Mouse (Mus musculus) lung, postnatal 0 days (tissue): ENCODE measurements around the gene Tcp10b. TPM values are rescaled to one million over a fixed set of nuclear protein-coding genes. Genes with fewer than 3 reads are reported as not detected.
"Not testable (repeated sequence)": the region's sequence is repeated elsewhere in the genome, so short reads cannot be mapped to it uniquely, and the experiment has no call there.

Source experiments
- ATAC-seq: fragments of 200-750 bp; cut with Nextera tagmentation; 2 replicates; pipeline ENCODE4 v1.8.0; 2017; ENCODE audit warnings: moderate library complexity
- DNase-seq: peaks from one replicate; pipeline ENCODE4 v3.0.0-alpha.2; 2016; ENCODE audit warnings: low spot score
- H3K27ac ChIP-seq: fragments of 300-500 bp; sonication (generic); 2 replicates; pipeline ENCODE4 v1.5.1; 2014; ENCODE audit warnings: antibody characterized with exemption, mild to moderate bottlenecking, low read length, mixed read lengths
- H3K27me3 ChIP-seq: fragments of 300-500 bp; sonication (generic); replicated peaks from 2 replicates; pipeline ENCODE4 v1.6.1; 2014; ENCODE audit warnings: low read length, mixed read lengths; ENCODE audit not compliant: insufficient read depth
- H3K36me3 ChIP-seq: fragments of 300-500 bp; sonication (generic); 2 replicates; pipeline ENCODE4 v1.6.1; 2014; ENCODE audit warnings: low read length, mixed read lengths; ENCODE audit not compliant: insufficient read depth
- H3K4me1 ChIP-seq: fragments of 300-500 bp; sonication (generic); 2 replicates; pipeline ENCODE4 v1.6.1; 2014; ENCODE audit warnings: antibody characterized with exemption, low read depth, low read length, mixed read lengths; ENCODE audit not compliant: insufficient read depth
- H3K4me2 ChIP-seq: fragments of 300-500 bp; sonication (generic); replicated peaks from 2 replicates; pipeline ENCODE4 v1.6.1; 2014; ENCODE audit warnings: low read depth, mild to moderate bottlenecking, low read length, moderate library complexity, mixed read lengths
- H3K4me3 ChIP-seq: fragments of 300-500 bp; sonication (generic); 2 replicates; pipeline ENCODE4 v1.5.1; 2014; ENCODE audit warnings: low read depth, low read length
- H3K9ac ChIP-seq: fragments of 300-500 bp; sonication (generic); replicated peaks from 2 replicates; pipeline ENCODE4 v1.6.1; 2014; ENCODE audit warnings: low read depth, mild to moderate bottlenecking
- H3K9me3 ChIP-seq: fragments of 300-500 bp; sonication (generic); 2 replicates; pipeline ENCODE4 v1.6.1; 2016; ENCODE audit warnings: low read length, mixed read lengths
- WGBS: fragments of 180-500 bp; shearing (Covaris S2); extraction: QIAGEN DNeasy Blood & Tissue Kit; methylation state at CpG from one replicate; pipeline ENCODE4 v1.1.7; 2014; 5-methylcytosine and 5-hydroxymethylcytosine counted together
- polyA plus RNA-seq: library from polyadenylated mRNA; unstranded; fragments of >200 nt; fragmentation: Nextera tagmentation; extraction: Ambion mirVana; gene quantifications from 2 replicates; pipeline ENCODE4 v1.2.1, GENCODE M21; 2015

The Tcp10b gene
- polyA plus RNA-seq, 1 experiment from 2014 or later = 0.18 TPM

DNA sequence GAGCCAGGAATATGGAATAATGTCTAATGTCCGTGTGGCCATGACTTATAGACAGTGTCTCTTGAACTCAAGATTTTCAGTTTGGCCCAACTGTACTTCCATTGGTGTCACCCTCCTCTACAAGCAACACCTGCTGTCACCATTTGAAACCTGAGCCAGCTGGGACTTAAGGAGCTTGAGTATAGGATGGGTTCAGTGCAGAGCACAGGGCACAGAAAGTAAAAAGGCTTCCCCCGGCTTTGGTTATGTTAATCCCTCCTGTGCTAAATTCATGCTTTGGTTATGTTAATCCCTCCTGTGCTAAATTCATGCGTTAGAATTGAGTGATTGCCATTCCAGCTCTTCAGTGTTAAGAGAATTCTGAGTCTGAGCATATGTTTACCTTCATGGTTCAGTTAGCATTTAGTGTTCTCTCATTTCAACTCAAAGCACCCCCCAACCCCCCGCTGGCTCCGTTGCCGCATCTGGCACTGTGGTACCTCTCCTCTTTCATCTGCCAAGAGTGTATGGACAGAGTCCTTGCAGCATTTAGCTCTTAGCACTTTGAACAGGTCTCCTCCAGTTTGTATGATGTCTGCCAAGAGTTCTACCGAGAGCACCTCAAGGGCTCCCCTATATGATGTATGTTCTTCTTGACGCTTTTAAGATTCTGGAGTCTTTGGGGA lies 31.3 kb downstream of the Tcp10b start:
- 71% methylated on average over 5 of the region's 8 CpGs for WGBS
- H3K27me3 ChIP-seq, DNase-seq, H3K4me2 ChIP-seq, H3K36me3 ChIP-seq, H3K9ac ChIP-seq, H3K27ac ChIP-seq, H3K9me3 ChIP-seq, H3K4me1 ChIP-seq, ATAC-seq, H3K4me3 ChIP-seq: not testable (repeated sequence)

DNA sequence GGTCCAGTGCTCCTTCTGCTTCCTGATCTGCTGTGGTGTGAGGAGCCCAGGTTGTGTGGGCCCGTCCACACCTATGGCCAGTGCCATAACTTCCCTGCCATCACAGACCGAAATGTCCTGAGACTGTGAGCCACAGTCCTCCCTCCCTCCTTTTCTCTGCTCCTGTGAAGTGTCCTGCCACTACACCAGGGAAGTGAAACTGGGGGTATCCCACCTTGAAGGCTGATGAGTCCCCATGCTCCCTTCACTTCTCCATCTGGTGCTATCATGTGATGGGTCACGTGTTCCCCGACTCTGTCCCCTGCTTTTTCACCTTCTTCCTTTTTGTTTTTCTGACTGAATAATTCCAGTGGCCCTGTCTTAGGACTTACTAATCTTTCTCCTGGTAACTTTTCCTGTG lies 32.1 kb downstream of the Tcp10b start:
- H3K4me1 ChIP-seq, H3K9me3 ChIP-seq, H3K9ac ChIP-seq, ATAC-seq, DNase-seq, H3K36me3 ChIP-seq, H3K27me3 ChIP-seq, H3K4me3 ChIP-seq, H3K4me2 ChIP-seq, H3K27ac ChIP-seq: not testable (repeated sequence)
- 67% methylated on average over 2 of the region's 4 CpGs for WGBS

DNA sequence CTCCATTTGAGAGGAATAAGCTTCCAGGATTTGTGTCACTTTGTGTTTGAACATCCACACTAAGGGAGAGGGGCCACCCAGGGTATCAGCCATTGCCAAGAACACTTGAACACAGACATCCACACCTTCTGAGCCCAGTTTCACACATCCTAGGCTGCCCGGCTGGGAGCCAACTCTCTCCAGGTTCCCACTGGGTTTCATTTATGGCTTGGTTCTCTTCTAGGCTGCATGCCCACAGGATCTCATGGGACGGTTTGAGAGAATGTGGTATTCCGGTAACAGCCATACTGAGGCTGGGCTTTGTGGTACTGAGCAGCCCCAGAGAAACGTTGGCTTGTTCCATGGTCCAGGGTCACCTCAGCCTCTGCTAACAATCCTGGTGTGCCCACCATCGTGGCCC lies 45.7 kb downstream of the Tcp10b start:
- H3K27me3 ChIP-seq, H3K4me1 ChIP-seq, H3K4me3 ChIP-seq, ATAC-seq, H3K4me2 ChIP-seq, H3K27ac ChIP-seq, H3K36me3 ChIP-seq, DNase-seq, H3K9me3 ChIP-seq, H3K9ac ChIP-seq: not testable (repeated sequence)
- 83% methylated on average over 4 of the region's 5 CpGs for WGBS

DNA sequence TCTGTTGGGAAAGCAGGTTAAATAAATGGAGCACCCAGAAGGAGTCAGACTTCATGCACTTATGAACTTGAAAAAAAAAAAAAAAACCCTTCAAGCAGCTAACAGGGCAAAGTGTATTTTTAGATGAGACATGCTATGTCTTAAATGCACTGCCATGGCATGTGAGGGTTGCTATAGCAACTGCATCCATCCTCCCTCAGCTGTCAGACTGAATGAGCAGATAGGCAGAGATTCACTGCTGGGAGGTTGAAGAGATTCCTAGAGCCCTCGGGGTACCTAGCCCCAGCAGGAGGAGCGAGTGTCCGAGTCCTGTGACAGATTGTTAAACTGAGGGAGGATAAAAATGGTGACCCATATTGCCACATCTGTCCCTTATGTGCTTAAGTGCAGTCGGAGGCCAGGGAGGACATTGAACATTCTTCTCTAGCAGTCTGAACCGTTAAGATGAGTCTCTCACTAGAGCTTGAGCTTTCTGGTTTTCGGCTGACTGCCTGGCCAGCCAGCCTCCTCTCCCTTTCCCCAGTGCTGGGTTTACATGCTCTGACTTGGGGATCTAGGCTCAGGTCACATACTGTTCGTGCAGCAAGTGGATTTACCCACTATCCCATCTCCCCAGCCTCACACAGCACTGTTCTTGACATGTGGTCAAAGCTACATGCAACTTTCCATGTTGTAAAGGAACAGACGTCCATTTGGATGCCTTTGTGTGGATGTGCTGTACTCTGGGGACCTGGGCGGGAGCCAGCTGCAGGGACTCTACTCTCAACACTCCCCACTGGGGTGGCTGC lies 51.8 kb downstream of the Tcp10b start:
- WGBS = 36% methylated on average over 3 of the region's 9 CpGs
- H3K4me1 ChIP-seq, ATAC-seq, DNase-seq, H3K27me3 ChIP-seq, H3K9ac ChIP-seq, H3K4me2 ChIP-seq, H3K4me3 ChIP-seq, H3K27ac ChIP-seq, H3K9me3 ChIP-seq, H3K36me3 ChIP-seq: not testable (repeated sequence)

DNA sequence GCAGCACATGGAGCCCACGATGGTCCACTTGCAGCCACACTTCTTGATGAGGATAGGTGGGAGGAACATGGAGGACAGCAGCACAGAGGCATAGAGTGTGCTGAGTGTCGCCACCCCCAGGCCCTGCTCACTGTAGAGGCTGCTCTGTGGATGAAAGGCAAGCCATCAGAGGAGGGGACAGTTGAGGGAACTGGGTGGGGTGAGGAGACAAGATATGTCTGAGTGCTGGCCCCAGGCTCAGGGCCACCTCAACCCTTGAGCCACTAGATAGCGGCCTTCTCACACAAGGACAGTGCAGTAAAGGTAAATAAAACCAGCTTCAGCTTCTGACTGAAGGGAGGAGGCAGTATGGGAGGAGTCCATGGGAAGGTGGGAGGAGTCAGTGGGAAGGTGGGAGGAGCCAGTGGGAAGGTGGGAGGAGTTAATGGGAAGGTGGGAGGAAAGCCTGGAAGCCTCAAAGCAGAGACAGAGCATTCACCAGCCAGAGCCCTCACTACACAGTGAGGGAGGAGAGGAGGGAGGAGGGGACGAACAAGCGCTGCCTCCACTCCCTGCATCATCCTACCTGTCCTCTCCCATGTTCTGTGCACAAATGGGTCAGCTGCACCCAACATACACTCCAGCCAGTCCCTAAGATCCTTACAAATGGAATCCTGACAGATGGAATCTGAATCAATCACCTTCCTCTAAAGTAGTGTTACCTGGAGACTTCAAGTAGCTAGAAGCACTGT lies 62.6 kb downstream of the Tcp10b start:
- H3K4me1 ChIP-seq, DNase-seq, H3K36me3 ChIP-seq, H3K4me3 ChIP-seq, H3K4me2 ChIP-seq, H3K27ac ChIP-seq, H3K9me3 ChIP-seq, H3K9ac ChIP-seq, H3K27me3 ChIP-seq: not testable (repeated sequence)
- 87% methylated on average over 2 of the region's 5 CpGs for WGBS
- ATAC-seq = peak; percentile 26; the same call in 1 of the 2 replicates

DNA sequence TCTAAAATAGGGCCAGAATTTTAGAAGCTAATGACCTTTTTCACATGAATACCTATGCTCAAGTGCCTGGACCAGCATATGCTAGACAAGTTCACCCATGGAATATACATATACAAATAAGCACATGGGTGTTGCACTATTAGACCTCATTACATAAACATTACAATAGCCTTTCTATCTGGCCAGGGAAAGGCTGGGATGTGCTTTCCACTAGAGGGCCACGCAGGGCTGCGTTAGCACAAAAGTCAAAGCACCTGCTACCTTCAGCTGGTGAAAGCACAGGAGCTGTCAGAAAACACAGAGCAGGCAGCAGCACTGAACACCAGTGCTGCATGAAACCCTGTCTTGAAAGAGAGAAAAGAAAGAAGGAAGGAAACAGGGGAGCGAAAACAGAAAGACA lies 63.3 kb downstream of the Tcp10b start:
- not testable (repeated sequence) for H3K9me3 ChIP-seq, H3K36me3 ChIP-seq, H3K27me3 ChIP-seq, H3K4me2 ChIP-seq, H3K4me3 ChIP-seq, DNase-seq, H3K9ac ChIP-seq, ATAC-seq, H3K27ac ChIP-seq, H3K4me1 ChIP-seq
- 22% methylated on average over 2 of the region's 3 CpGs for WGBS

DNA sequence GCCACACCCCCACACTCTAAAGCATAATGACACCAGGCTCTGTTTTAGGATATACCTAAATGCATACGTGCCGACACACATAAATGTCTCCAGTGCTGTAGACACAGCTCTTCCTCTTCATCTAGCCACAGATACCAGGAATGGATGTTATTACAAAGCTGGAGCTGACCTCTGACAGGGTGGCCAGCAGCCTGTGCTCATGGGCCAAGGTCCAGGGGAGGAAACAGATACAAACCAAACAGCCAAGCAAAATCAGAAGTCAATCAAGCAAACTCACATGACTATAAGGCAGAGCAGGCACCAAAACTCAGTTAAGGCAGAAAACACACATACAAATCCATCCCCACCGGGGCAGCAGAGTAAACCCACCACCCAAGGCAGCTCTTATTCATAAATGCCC lies 68.4 kb downstream of the Tcp10b start:
- H3K27ac ChIP-seq, H3K27me3 ChIP-seq, H3K36me3 ChIP-seq, ATAC-seq, H3K4me2 ChIP-seq, H3K4me3 ChIP-seq, H3K9ac ChIP-seq, H3K9me3 ChIP-seq, DNase-seq, H3K4me1 ChIP-seq: not testable (repeated sequence)
- no CpG with 5 or more reads among the region's 3 CpGs for WGBS

DNA sequence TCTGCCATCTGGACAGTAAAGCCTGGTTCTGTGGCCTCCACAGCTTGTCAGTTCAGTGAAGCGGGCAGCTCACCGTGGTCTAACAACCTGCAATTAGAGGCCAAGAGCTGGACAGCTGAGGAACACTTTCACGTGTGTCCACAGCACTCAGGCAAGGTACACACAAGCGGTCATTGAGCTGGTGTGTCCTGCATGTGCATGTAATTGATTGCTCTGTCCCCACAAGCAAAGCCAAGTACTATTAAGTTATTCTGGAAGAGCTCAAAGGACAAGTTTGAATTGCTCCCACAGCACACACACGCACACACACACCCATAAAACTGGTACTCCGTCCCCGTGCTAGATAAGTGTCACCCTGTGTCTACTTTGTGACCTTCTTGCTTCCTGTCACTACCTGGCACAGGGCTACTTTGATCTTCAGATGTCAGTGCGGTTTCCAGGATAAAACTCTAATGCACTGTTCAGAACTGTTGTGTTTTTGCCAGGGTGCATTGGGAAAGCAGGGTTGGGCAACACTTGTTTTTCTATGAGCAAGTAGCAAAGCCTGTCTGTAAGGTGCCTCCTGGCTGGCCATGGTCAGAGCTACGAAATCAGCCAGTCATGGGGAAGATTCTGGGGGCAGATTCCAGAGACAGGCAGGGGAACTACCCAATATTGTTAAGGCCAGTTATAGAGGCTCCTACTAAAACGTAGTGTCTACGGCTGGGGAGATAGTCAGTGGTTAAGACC lies 69.0 kb downstream of the Tcp10b start:
- H3K27ac ChIP-seq, H3K4me1 ChIP-seq, ATAC-seq, H3K4me3 ChIP-seq, H3K9me3 ChIP-seq, H3K9ac ChIP-seq, DNase-seq, H3K36me3 ChIP-seq, H3K4me2 ChIP-seq, H3K27me3 ChIP-seq: not testable (repeated sequence)
- WGBS = 72% methylated on average over 8 of the region's 11 CpGs

DNA sequence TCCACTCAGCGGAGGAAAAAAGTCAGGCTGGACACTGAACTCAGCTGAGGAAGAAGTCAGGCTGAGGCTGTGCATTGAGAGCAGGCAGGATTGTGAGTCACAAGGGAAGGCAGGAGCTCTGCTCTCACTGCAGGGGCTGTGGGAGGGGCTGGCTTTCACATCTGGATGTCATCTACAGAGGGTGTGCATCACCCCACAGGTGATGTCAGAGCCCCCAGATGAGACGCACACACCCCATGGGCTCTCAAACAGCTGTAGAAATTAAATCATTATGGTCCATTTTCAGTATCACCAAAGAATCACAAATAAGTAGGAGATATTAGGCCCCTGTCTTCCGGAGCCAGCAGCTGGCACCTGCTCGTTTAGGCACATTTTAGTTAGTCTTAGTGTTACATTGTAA lies 70.8 kb downstream of the Tcp10b start, which contains the start of gene Unc93a:
Unc93a (minus strand) TSS at position 101 of the 400 bp plus-strand sequence.
- not testable (repeated sequence) for H3K27ac ChIP-seq, H3K36me3 ChIP-seq, H3K9me3 ChIP-seq, H3K4me1 ChIP-seq, ATAC-seq, H3K4me3 ChIP-seq, H3K27me3 ChIP-seq, H3K9ac ChIP-seq, H3K4me2 ChIP-seq, DNase-seq
- 76% methylated on average over 3 of the region's 4 CpGs for WGBS
